Mouse (Mus musculus) C2C12 (cell line): ENCODE measurements around the gene Zscan12.

ENCODE experiments used
- CEBPB ChIP-seq: IDR thresholded peaks from one replicate; pipeline ENCODE4 v1.6.1; 2011; ENCODE audit warnings: low read depth, mild to moderate bottlenecking, control low read depth, moderate library complexity
- CTCF ChIP-seq: IDR thresholded peaks from one replicate; pipeline ENCODE4 v1.5.1; 2011; ENCODE audit not compliant: control insufficient read depth, insufficient read depth, insufficient read length
- MAX ChIP-seq: IDR thresholded peaks from one replicate; pipeline ENCODE4 v1.6.1; 2011; ENCODE audit warnings: mild to moderate bottlenecking, control low read depth
- USF1 ChIP-seq: IDR thresholded peaks from one replicate; pipeline ENCODE4 v1.6.1; 2011; ENCODE audit warnings: low read depth, mild to moderate bottlenecking, control low read depth, moderate library complexity

DNA sequence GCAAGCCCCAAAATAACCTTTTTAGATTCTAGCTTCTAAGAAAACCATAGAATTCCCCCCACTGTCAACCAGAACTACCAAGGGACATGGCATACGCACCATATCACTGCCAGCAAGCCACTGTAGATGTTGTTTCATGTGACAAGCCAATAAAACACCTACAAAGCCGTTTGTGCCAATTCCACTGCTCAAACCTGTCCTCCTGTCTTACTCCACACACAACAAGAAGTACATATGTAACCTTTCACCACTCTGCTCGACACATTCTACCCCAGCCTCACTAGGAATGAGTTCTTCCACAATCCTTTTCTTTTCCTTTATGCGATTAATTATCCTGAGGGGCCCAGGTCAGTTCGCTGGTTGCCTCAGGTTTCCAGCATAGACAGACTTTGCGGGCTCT is 33.0 kb downstream of the Zscan12 start:
- TF ChIP-seq CTCF = no peak
- no peak for TF ChIP-seq USF1
- no peak for TF ChIP-seq CEBPB
- no peak for TF ChIP-seq MAX
